Mouse (Mus musculus): Measurements from ENCODE around the gene Uts2b. TPM values are rescaled to one million over a fixed set of nuclear protein-coding genes. Genes with fewer than 3 reads are reported as not detected.

The Uts2b gene
- total RNA-seq (2021) = 1 to 10 TPM in 1 of 2 experiments, under 1 TPM in 1; 0.64 to 1.1 TPM

DNA sequence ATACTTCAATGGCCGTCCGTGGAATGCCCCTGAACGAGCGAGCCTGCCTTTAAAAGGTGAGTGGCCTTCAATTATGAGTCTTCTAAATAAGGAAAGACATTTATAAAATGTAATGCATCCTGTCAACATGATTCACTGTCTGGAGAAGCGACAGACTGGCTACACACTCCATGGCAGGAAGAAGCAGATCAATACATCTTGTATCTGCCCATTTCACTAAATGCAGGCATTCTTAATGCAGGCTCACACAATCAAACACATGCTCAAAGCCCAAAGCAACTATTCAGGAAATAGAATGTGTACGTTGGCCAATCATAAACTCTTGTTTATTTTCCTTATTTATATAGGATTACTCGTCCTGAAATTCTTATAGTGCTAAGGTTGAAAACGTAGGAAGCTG is at the start of gene Uts2b:
TSS of gene Uts2b (minus strand) at position 49 of the 400 bp plus-strand sequence.
- intact Hi-C loops (cut with DNase I) = no loop called here
- no peak for DNase-seq

DNA sequence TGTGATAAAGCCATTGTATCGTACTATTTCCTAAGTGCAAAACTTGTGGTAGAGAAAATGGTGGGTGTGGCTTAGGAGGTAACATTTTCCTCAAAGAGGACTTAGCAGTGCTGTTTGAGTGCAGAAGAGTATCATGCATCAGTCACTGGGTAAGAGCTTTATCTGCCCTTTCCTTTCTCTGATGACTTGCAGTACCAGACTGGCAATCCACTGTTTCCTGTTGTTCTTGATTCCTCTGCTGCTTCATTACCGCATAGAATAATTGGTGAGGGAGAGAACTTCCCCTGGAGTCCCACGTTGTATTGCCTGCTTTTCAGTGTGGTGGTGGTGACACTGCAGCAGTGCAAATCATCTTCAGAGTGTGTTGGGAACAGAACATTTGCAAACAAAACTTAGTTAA is 47.6 kb upstream of the Uts2b start:
- intact Hi-C loops (cut with DNase I) = no loop called here
- DNase-seq = no peak

DNA sequence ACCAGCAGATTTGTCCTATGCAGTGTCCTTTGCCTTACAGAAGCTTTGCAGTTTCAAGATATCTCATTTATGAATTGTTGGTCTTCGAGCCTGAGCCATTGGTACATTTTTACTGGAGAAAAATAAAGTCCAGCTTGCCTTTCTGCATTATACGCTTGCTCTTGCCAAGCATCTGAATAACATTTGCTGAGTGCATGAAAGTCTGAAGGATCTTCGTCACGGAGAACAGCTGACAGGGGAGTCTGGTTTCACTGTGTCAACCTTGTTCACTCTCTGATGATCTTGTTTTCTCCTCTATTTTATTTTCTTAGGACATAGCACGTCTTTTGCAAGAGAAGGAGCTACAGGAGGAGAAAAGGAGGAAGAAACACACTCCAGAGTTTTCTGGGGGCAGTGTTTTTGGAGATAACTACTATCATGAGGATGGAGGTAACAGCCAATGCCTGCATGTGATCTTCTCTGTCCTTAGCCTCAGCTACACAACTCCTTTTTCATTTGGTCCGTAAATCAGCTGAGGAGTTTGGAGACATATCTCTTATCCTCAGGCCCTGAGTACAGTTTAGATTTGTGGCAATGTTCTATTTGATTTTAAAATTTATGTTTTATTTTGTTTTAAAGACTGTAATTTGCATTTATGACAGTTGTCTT is 47.0 kb upstream of the Uts2b start:
- intact Hi-C loops (cut with DNase I) = no loop called here
- no peak for DNase-seq

DNA sequence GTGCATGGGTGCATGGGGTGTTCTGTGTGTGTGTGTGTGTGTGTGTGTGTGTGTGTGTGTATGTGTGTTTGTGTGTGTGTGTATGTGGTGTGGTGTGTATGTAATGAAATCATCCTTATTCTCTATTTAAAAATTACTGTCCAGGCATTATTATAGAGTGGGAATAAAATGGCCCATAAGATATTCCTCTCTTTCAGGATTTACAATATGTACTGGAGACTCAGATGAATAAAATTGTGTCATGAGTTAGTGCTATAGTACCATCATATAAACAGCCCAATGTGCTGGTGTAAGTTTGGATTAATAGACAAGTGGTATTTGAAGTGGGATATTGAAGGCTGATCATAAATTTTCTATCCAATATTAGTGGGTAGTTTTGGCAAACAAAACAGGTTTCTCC is 34.1 kb upstream of the Uts2b start:
- intact Hi-C loops (cut with DNase I) = no loop called here
- no peak for DNase-seq

DNA sequence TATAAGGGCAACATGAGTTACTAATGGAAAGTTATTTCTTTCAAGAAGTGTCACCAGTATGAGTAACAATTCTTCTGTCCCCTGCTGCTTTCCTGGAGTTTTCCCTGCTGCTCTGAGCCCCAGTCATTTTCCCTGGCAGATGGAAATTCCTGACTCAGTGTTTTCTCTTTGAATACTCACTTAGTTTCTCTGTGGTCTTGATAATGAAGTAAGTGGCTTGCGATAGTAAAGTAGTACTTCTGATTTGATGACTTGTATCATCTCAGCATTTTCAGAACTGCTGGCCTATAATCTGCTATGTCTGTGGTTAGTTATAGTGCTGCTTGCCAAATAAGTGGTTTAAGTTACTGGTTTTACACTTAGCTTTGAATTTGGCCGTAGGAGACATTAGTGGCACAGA is 31.5 kb upstream of the Uts2b start:
- intact Hi-C loops (cut with DNase I) = no loop called here
- DNase-seq = no peak

DNA sequence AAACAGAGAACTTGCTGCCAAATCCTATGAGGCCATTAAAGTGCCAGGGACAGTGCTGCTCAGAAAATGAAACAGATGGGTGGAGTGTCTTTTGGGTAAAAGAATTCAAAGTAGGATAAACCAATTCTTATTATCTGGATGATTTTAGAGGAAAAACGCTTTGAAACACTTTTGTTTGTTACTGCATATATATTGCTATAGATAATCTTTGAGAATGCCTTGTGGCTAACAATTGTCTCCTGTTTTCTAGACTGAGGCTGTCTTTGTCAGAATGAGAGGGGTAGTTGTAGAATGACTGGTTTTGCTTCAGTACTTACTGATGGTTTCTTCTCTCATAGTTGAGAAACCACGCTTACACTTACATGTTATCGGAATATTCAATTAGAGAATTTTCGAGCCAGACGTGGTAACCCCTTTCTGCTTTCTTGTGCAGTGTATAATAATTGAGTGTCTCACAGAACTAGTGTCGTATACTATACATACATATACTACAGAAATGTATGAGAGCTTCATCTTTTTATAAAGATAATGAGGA is 29.7 kb upstream of the Uts2b start:
- intact Hi-C loops (cut with DNase I) = no loop called here
- no peak for DNase-seq

DNA sequence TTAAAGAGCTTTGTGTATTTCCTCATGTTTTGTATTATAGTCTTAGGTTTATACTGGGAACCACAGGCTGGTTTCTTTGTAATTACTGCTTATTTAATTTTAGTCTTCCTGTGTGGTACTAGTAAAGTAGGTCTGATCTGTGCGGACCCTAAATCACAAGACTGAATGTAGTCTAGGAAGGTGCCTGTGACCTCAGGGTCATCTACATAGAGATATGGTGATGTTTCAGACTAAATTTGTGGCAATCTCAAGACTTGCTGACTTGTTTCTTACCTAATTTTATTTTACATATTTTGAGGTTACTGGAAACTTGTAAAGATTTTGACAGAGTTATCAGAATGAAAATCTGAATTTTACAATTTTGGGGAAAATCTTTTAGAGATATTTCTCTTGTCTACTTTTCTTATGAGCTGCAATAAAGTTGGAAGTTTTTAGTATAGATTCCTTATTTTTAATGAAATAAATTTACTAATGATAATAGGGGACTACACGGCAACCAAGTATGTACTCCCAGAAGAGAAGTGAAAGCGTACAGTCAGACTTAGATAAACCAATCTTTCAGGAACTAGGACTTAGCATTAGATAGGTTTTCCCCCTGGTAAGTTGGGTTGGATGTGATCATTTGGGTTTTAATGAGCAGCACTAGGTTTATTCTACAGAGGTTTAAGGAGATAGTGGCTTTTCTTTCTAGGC is 29.1 kb upstream of the Uts2b start:
- no peak for DNase-seq
- intact Hi-C loops (cut with DNase I) = no loop called here

DNA sequence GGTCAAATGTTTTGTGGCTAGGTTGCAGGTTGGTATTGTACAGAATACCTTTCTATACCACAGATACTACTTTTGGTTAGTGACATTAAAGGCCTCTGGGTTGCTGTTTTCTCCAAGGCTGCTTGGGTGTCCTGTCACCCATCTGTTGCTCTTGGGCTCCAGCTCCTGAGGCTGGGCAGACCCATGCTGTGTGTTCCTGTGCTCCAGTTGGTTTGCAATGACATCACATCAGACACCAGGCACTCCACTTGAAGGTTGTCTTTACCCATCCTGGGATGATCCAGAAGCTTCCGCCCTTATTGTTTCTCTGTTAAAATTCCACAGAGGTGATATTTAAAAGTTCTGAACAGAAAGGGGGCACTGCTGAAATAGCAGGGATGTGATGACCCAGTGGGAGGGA is 26.9 kb upstream of the Uts2b start:
- DNase-seq = no peak
- intact Hi-C loops (cut with DNase I) = no loop called here

DNA sequence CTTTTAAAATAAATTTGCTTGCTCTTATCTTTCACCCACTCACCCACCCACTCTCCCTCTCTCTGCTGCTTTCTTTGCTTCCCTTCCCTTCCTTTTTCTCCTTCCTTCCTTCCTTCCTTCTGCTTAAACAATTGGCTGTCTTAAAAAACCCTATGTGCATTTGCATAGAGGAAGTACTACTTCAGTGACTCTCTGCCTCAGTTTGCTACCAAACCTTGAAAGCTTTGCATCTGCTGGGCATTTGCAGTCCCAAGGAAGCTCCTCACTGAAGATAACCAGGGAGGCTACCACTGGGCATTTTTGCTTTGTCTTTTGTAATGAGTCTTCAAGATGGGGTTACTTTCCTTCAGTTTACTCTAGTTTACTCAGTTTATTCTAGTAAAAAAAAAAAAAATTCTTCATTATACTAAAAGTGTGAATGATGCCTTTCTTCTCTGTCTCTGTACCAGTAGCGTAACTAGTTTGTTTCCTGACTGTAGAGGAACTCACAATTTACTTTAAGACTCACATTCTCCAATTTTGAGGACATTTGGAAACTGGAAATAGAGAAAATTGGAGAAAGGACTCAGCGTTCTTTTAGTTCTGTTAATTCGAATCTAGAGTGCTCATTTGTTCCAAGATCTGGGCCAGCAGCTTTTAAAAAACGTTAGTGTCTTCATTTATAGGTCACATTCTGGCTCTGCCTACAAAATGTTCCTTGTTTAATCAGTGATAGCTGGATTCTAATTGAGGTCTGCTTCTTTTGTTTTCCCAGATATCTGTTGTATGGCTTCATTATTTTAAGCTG is 25.4 kb upstream of the Uts2b start:
- DNase-seq = peak in 1 of 2 experiments; percentile 18
- intact Hi-C loops (cut with DNase I) = no loop called here

DNA sequence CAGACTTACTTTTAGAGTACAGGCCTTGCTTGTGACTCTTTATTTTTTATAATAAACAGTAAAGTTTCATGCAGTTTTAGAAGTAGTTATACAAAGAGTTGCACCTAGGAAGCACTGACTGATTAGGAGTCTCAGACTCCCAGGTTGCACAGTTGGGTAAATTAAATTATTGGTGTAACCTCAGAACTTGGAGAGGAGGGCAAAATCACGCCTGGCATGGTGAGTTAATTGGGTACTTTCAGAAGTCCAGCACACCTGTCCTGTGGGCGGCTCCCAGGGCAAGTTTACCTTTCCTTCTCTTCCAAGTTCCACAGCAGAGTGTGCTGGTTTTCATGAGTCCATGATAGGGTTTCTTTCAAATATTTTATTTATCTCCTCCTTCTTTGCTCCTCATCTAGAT is 21.8 kb upstream of the Uts2b start:
- no peak for DNase-seq
- intact Hi-C loops (cut with DNase I) = no loop called here

DNA sequence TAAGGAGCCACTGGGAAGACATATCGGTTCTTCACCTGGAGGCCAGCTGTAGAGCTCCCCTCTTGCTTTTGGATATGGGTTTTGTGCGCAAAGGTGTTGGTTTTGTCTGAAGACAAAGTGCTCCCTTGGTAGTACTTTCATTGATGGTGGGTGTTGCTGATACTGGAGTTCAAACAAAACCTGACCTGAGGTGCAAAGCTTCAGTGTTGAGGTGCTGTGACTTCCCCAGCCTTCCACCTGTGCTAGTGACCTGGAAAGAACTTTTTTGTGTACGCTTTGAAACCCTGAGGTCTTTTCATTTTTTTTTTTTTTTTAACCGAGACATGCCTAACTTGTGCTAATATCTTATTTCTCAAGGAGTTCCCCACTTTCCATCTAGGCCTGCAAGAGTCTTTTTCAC is 20.3 kb upstream of the Uts2b start:
- intact Hi-C loops (cut with DNase I) = no loop called here

DNA sequence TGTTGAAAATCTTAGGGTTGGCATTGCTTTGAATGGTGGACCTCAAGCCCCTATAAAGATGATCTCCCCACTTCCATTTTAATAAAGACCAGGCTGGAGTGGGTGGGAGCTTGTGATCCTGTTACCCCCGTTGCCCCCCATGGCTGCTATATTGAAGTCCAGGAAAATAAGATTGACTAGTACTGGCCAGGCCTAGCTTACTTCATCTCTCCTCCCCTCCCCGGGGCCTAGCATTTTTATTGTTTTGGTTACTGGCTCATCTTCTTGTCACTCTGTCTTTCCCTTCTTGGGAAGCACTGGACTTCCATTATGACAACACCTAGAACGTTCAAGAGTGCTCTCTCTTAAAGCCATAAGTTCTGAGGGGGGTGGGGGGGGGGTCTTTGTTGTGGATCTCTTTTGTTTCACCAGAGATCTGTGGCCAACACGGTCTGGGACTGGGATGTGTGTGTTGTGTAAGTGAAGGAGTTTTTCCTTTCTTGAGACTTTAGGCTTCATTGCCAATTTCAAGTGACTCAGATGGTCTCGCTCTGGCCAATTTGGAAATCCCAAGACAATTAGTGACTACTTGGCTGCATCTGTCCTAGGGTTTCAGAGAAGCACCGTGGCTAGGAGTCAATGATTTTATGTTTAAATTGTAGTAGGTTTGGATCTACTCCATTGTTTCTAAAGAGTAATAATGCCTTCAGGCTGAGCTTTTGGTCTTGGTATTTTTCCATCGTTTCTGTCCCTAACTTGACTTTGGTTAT is 19.7 kb upstream of the Uts2b start:
- intact Hi-C loops (cut with DNase I) = no loop called here
- peak; percentile 40 to 48 for DNase-seq

More for the DNA sequence above, 20.3 kb upstream of the Uts2b start:
- peak in 1 of 2 experiments; percentile 8 for DNase-seq

DNA sequence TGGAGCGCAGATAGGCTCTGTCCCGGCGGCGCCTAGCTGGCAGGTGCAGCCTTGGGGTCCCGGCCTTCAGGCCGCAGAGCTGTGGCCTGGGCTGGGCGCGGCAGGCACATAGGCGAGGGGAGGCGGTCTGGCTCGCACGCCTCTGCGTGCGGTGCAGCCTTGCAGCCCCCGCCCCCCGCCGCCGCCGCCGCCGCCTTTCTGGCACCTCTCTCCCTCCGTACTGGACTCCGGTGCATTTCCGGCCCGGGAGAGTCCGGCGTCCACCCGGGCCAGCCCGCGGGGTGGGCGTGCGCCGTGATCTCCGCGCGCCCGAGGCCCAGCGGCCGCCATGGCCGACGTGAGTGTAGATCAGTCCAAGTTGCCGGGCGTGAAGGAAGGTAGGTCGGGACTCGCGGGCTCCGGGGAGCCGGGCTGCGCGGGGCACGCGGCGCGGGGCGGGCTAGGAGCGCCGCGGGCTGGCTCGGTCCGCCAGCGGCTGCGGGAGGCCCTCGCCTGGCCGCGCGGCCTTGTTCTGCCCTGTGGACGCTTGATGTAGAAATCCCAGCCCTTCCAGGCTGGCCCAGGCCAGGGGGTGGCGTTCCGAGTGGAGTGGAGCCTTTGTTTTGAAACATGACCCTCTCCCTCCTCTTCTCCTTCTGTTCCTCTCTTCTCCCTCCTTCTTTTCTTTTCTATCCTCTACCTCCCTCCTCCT is 18.9 kb upstream of the Uts2b start, which contains the start of gene Ccdc50:
TSS of gene Ccdc50 (plus strand) at position 109 of the 691 bp plus-strand sequence.
- DNase-seq = peak; percentile 86 to 88
- intact Hi-C loops (cut with DNase I) = no loop called here

DNA sequence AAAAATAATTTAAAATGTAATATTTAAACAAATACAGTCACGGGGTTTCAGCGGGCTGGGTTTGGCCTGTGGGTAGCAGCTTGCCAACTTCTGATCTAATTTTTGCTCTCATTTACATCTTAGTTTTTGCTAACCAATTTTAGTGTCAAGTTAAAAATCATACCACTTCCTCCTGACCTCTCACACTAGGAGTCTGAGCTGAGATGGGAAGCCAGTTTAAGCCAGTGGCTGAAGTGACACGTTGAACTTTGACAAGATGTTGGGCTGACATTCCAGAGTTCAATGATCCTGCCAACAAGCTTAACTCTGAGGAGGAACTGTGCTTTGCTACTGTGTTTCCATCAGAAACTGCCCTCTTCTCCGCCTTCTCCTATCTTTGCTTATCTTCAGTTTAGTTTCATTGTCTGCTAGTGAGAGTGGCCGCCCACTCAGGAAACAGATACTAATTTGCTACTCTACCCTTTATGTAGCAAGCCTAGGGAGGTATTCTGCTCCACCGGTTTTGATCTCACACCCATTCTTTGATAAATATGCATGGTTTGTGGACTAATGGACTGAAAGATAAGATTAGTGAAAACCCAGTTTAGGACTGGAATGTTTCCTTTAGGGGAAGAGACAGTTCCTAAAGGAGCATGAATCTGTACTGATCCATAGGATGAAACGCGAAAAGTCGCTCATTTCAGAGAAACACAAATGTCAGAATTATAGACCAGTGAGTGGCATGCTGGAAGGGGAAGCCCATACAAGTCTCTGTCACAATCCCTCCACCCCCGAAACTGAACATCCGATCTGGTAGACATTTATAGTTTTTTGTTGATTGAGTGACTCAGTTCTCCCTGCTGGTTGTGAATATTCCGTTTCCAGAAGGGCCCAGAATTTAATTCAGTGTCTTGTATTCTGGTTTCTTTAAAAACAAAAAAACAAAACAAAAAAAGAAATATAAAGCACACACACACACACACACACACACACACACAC is 17.9 kb upstream of the Uts2b start:
- intact Hi-C loops (cut with DNase I) = no loop called here
- peak; percentile 18 to 31 for DNase-seq

DNA sequence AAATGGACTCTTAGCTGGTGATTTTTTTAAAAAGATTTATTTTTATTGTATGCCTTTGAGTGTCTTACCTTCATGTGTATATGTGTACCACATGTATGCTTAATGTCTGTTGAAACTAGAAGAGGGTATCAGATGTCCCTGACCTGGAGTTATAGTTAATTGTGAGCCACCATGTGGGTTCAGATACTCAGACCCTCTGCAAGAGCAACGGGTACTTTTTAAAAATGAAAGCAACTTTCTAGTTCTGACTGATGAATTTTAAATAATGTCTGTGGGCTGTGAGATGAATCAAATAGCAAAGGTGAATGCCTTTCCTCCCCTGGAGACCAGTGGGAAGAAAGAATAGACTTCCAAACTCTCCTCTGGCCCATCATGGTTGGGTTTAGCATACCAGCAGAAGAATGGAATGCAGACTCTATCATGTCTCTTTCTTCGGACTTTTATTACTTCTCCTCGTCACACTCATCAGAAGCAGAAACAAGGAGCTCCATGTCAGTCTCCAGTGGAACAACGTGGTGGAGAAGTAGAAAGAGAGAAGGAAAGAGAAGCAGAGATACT is 16.9 kb upstream of the Uts2b start:
- intact Hi-C loops (cut with DNase I) = no loop called here
- no peak for DNase-seq

DNA sequence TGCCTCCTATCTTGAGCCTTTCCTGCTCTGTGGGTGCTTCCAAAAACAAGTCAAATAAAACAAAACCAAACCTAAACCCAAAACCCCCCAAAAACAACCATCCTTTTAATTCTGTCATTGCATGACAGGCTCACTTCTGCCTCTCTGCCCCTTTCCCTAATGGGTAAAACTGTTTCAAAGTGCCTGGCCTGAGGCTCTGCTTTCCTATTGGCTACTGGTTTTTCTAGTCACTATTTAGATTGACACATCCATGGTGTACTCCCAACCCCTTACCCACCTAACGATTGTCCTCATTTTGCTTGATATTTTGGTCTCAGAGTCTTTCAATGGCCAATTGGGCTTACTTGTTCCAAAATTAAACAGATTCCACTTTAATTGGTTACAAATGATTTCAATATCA is 15.6 kb upstream of the Uts2b start:
- intact Hi-C loops (cut with DNase I) = no loop called here
- no peak for DNase-seq

DNA sequence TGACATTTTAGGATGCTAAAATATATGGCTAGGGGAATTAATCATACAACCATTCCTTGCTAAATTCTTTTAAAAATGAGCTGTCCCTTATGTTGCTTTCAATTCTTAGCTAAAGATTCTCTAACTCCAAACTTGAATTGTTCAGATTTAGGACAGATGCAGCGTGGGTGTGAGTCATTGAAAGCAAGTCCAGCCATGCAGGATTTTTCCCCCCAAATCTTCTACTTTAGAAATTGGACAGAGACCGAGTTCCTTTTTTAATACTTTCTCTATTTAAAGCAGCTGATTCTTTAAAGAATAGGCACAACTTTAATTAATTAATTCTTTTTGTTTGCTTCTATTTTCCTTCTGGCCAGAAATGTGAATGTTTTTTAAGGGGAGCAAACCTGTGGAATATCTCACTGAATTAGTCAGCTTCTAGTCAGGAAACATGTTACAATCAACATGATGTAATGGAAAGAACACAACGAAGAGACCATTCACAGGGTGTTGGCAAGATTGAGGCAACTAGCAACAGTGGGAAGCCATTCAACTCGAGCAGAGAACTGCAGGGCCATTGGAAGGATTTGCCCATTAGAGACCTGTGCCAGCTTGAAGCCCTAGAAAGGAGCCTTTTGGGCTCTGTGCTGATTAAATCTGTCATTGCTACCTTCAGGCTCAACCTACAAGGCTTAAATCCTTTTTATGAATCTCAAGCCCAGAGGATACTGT is 15.0 kb upstream of the Uts2b start:
- DNase-seq = peak; percentile 20 to 26
- intact Hi-C loops (cut with DNase I) = no loop called here

DNA sequence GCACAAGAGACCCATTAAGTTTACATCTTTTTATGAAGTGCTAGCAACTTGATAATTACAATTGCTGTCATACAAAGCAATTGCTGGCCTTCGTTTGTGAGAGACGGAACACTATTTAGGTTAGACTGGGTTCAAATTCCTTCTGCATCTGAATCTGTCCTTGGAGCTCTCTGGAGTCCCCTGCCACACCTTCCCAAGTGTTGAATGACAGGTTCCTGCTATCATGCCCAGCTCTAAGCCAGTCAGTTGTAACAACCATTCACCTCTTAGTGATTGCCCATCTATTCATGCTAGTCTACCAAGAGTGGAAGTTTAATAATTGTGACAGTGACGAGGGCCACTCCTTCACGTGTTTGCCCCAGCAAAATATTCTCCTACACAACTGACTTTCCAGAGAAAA is 12.2 kb upstream of the Uts2b start:
- DNase-seq = no peak
- intact Hi-C loops (cut with DNase I) = no loop called here
